Mouse (Mus musculus): Measurements from ENCODE around the gene Ubxn11. TPM values are rescaled to one million over a fixed set of nuclear protein-coding genes. Genes with fewer than 3 reads are reported as not detected.

The Ubxn11 gene
- polyA plus RNA-seq, 1 experiment from 2014 or later: 4.8 TPM

- H3K4me3 ChIP-seq: no peak overlapping the region
- no peaks in the 10 kb centered on the region for H3K4me1 ChIP-seq
- no peaks in the 10 kb centered on the region for H3K9me3 ChIP-seq (replicated peaks)
- peaks cover 66% of the 10 kb centered on the region for H3K36me3 ChIP-seq
- no peak overlapping the region for H3K27ac ChIP-seq (replicated peaks)
- no peaks in the 10 kb centered on the region for H3K27me3 ChIP-seq (ENCODE audit: low read depth, poor library complexity, severe bottlenecking)
- 92% methylated on average over 3 of the region's 3 CpGs for WGBS
- no peak for DNase-seq (ENCODE audit: low spot score)
Observed at GRCm38 (mm10) chr4:134166906-134167305, 64.5 kb downstream of the Ubxn11 start.

- WGBS: 95% methylated on average over 3 of the region's 3 CpGs
- no peaks in the 10 kb centered on the region for H3K4me1 ChIP-seq
- no peak for DNase-seq (ENCODE audit: low spot score)
- H3K27ac ChIP-seq (replicated peaks): no peak overlapping the region
- H3K9me3 ChIP-seq (replicated peaks): no peaks in the 10 kb centered on the region
- H3K36me3 ChIP-seq: peaks cover 57% of the 10 kb centered on the region
- H3K4me3 ChIP-seq: no peak overlapping the region
- H3K27me3 ChIP-seq (ENCODE audit: low read depth, poor library complexity, severe bottlenecking): no peaks in the 10 kb centered on the region
Observed at GRCm38 (mm10) chr4:134172391-134172790, 70.0 kb downstream of the Ubxn11 start.

Other genes with a start within 250 kb of the Ubxn11 start
- 32.4 and 34.5 TPM in 2 replicates for gene Rps6ka1, start 214.8 kb upstream of the Ubxn11 start, polyA plus RNA-seq (2016; fragmentation: Nextera tagmentation; extraction: Ambion mirVana)
- 3,615 and 3,770 TPM in 2 replicates for gene Hmgn2, start 133.9 kb upstream of the Ubxn11 start, polyA plus RNA-seq (2016; fragmentation: Nextera tagmentation; extraction: Ambion mirVana)
- 38.8 and 41.4 TPM in 2 replicates for gene Dhdds, start 101.7 kb upstream of the Ubxn11 start, polyA plus RNA-seq (2016; fragmentation: Nextera tagmentation; extraction: Ambion mirVana)
- 16.9 and 29.2 TPM in 2 replicates for gene Lin28a, start 83.7 kb upstream of the Ubxn11 start, polyA plus RNA-seq (2016; fragmentation: Nextera tagmentation; extraction: Ambion mirVana)
- not detected in 2 replicates for gene Zfp683, start 48.7 kb upstream of the Ubxn11 start, polyA plus RNA-seq (2016; fragmentation: Nextera tagmentation; extraction: Ambion mirVana)
- gene Crybg2, start 41.8 kb upstream of the Ubxn11 start, polyA plus RNA-seq (2016; fragmentation: Nextera tagmentation; extraction: Ambion mirVana): 2.0 TPM in 2 replicates
- gene Cd52, start 7.5 kb upstream of the Ubxn11 start, polyA plus RNA-seq (2016; fragmentation: Nextera tagmentation; extraction: Ambion mirVana): 5.1 TPM in 2 replicates
- gene Sh3bgrl3, start 26.2 kb downstream of the Ubxn11 start, polyA plus RNA-seq (2016; fragmentation: Nextera tagmentation; extraction: Ambion mirVana): 302 and 324 TPM in 2 replicates
- 33.7 and 35.9 TPM in 2 replicates for gene Cep85, start 84.5 kb downstream of the Ubxn11 start, polyA plus RNA-seq (2016; fragmentation: Nextera tagmentation; extraction: Ambion mirVana)
- not detected in 2 replicates for gene Gm7534, start 100.4 kb downstream of the Ubxn11 start, polyA plus RNA-seq (2016; fragmentation: Nextera tagmentation; extraction: Ambion mirVana)
- gene Catsper4, start 124.8 kb downstream of the Ubxn11 start, polyA plus RNA-seq (2016; fragmentation: Nextera tagmentation; extraction: Ambion mirVana): not detected in 2 replicates
- 0.22 and 0.35 TPM in 2 replicates for gene Cnksr1, start 135.8 kb downstream of the Ubxn11 start, polyA plus RNA-seq (2016; fragmentation: Nextera tagmentation; extraction: Ambion mirVana)
- 0.25 and 1.0 TPM in 2 replicates for gene E130218I03Rik, start 141.1 kb downstream of the Ubxn11 start, polyA plus RNA-seq (2016; fragmentation: Nextera tagmentation; extraction: Ambion mirVana)
- gene Zfp593, start 143.0 kb downstream of the Ubxn11 start, polyA plus RNA-seq (2016; fragmentation: Nextera tagmentation; extraction: Ambion mirVana): 19.4 and 22.9 TPM in 2 replicates
- 0.20 TPM in 1 of 2 replicates, not detected in the other for gene Gm30191, start 144.4 kb downstream of the Ubxn11 start, polyA plus RNA-seq (2016; fragmentation: Nextera tagmentation; extraction: Ambion mirVana)
- 5.7 and 9.5 TPM in 2 replicates for gene Grrp1, start 151.5 kb downstream of the Ubxn11 start, polyA plus RNA-seq (2016; fragmentation: Nextera tagmentation; extraction: Ambion mirVana)
- gene Pdik1l, start 185.3 kb downstream of the Ubxn11 start, polyA plus RNA-seq (2016; fragmentation: Nextera tagmentation; extraction: Ambion mirVana): 21.6 and 23.8 TPM in 2 replicates
- 0.36 and 0.87 TPM in 2 replicates for gene Trim63, start 212.6 kb downstream of the Ubxn11 start, polyA plus RNA-seq (2016; fragmentation: Nextera tagmentation; extraction: Ambion mirVana)
- gene Slc30a2, start 240.6 kb downstream of the Ubxn11 start, polyA plus RNA-seq (2016; fragmentation: Nextera tagmentation; extraction: Ambion mirVana): 0.10 TPM in 1 of 2 replicates, not detected in the other